Mouse (Mus musculus) liver, embryonic 14.5 days (tissue): ENCODE measurements at regions not wholly inside any gene's neighbourhood (a gene's known extent, or its start where the extent isn't known, plus 50 kb on each side); places are given as distances from the start of the nearest gene placed in this dataset.

Experiments used
- ATAC-seq: fragments of 200-750 bp; cut with Nextera tagmentation; 2 replicates; pipeline ENCODE4 v1.8.0; 2017; ENCODE audit warnings: moderate number of reproducible peaks, mild to moderate bottlenecking, moderate library complexity; ENCODE audit not compliant: insufficient read depth
- DNase-seq, 3 experiments: peaks; one replicate each; pipeline ENCODE4 v3.0.0-alpha.2; 2012 to 2013; ENCODE audit warnings: low read depth in 3 of 3, low spot score in 3 of 3
- H3K27ac ChIP-seq: fragments of 300-500 bp; sonication (generic); 2 replicates; pipeline ENCODE4 v1.5.1; 2014; ENCODE audit warnings: moderate library complexity, mild to moderate bottlenecking, control low read depth, inconsistent platforms
- H3K27me3 ChIP-seq: fragments of 300-500 bp; sonication (generic); 2 replicates; pipeline ENCODE4 v1.6.1; 2014; ENCODE audit warnings: mild to moderate bottlenecking, low read length, moderate library complexity; ENCODE audit not compliant: control insufficient read depth, insufficient read depth
- H3K36me3 ChIP-seq: fragments of 300-500 bp; sonication (generic); replicated peaks from 2 replicates; pipeline ENCODE4 v1.6.1; 2014; ENCODE audit warnings: low read depth; ENCODE audit not compliant: control insufficient read depth, insufficient read depth
- H3K4me1 ChIP-seq, 2 experiments: fragments of 200-500 bp in 1 of 2; fragments of 300-500 bp in 1 of 2; sonication (generic) in 1 of 2; replicated peaks; 2 replicates each; pipeline ENCODE4 v1.6.1; 2012 to 2014; ENCODE audit warnings: antibody characterized with exemption in 1 of 2, inconsistent platforms in 1 of 2, low read length in 1 of 2; ENCODE audit not compliant: control insufficient read depth in 2 of 2, insufficient read depth in 2 of 2
- H3K4me2 ChIP-seq: fragments of 300-500 bp; sonication (generic); 2 replicates; pipeline ENCODE4 v1.6.1; 2014; ENCODE audit warnings: low read depth, mild to moderate bottlenecking, control low read depth, moderate library complexity
- H3K4me3 ChIP-seq, 2 experiments: fragments of 200-500 bp in 1 of 2; fragments of 300-500 bp in 1 of 2; sonication (generic) in 1 of 2; 2 replicates each; pipeline ENCODE4 v1.5.1; 2012 to 2014; ENCODE audit warnings: low read depth in 2 of 2, low read length in 2 of 2, mild to moderate bottlenecking in 2 of 2, control low read depth in 1 of 2, inconsistent platforms in 1 of 2, moderate library complexity in 1 of 2; ENCODE audit not compliant: insufficient read depth in 1 of 2
- H3K9ac ChIP-seq: fragments of 300-500 bp; sonication (generic); replicated peaks from 2 replicates; pipeline ENCODE4 v1.6.1; 2014; ENCODE audit warnings: mild to moderate bottlenecking, control low read depth, moderate library complexity
- H3K9me3 ChIP-seq: fragments of 300-500 bp; sonication (generic); 2 replicates; pipeline ENCODE4 v1.6.1; 2016; ENCODE audit warnings: low read length, mixed read lengths; ENCODE audit not compliant: control insufficient read depth
- CTCF ChIP-seq: IDR thresholded peaks from 2 replicates; pipeline ENCODE4 v1.5.1; 2016; ENCODE audit warnings: antibody characterized with exemption, low read depth, control low read depth
- EP300 ChIP-seq: IDR thresholded peaks from 2 replicates; pipeline ENCODE4 v1.6.1; 2016; ENCODE audit warnings: antibody characterized with exemption, low read depth
- WGBS: fragments of 180-500 bp; shearing (Covaris S2); extraction: QIAGEN DNeasy Blood & Tissue Kit; methylation state at CpG from one replicate; pipeline ENCODE4 v1.1.7; 2014; ENCODE audit not compliant: insufficient replicate concordance; 5-methylcytosine and 5-hydroxymethylcytosine counted together

DNA sequence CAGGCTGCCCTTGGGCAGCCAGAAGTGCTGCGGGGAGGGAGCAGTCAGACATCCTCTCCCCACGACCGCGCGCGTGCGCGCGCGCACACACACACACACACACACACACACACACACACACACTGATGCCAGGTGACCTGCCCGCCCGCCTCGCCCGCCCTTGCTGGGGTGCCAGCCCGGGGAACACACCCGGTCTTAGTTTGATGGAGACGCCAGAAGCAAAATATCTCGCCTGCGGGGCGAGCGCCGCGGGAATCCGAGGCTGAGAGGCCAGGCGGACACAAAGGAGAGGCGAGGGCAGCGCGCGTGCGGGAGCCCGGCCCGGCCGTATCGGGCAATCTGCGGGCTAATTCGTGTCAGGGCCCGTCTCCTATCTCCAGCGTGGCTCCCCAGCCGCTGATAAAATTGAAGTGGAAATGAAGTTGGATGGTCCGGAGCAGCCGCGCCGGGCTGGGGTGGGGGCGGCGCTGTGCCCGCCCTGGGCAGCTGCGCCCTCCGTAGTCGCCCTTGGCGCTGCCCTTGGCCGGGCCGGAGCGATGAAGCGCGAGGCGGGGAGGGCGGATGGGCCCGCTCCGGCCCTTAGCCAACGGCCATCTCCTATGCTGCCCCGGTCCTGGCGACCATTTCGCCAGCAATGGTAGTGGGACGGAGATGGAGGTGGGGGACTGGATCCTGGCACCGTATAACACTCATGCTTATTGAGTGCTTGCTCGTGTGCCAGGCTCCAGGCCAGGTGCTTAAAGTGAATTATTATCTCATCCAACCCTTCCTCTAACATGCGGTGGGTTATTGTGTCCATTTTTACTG lies 117.2 kb upstream of the Lhx1 start:
- Histone ChIP-seq H3K4me3 (no peak overlapping the region), H3K9ac (no peak overlapping the region), H3K4me2 (0 out of 2 replicates have a peak overlapping the region, but pooled peaks have one; percentile 11), H3K36me3 (no peaks in the 10 kb centered on the region), H3K27ac (no peak overlapping the region), H3K4me1 (no peaks in the 10 kb centered on the region), H3K27me3 (peaks cover 49% of the 10 kb centered on the region), H3K9me3 (no peaks in the 10 kb centered on the region)
- no peak for DNase-seq
- 4% methylated on average over 63 of the region's 67 CpGs for WGBS
- ATAC-seq, result no peak
- TF ChIP-seq CTCF, result no peak
- TF ChIP-seq EP300, result no peak

GRCm38 (mm10) chr11:84641601-84642000 lies 116.3 kb upstream of the Lhx1 start:
- no peak overlapping the region for H3K9ac ChIP-seq
- TF ChIP-seq EP300 (no peak), CTCF (no peak)
- H3K4me2 ChIP-seq, result no peak overlapping the region
- no peak for DNase-seq
- no peaks in the 10 kb centered on the region for H3K36me3 ChIP-seq
- H3K4me3 ChIP-seq, result no peak overlapping the region
- peaks cover 52% of the 10 kb centered on the region for H3K27me3 ChIP-seq
- ATAC-seq, result no peak
- no peaks in the 10 kb centered on the region for H3K9me3 ChIP-seq
- H3K27ac ChIP-seq, result no peak overlapping the region
- H3K4me1 ChIP-seq, result no peaks in the 10 kb centered on the region
- WGBS, result 20% methylated on average over 5 of the region's 5 CpGs

GRCm38 (mm10) chr11:84638353-84638752 lies 113.0 kb upstream of the Lhx1 start:
- Histone ChIP-seq H3K27ac (no peak overlapping the region), H3K27me3 (peaks cover 39% of the 10 kb centered on the region), H3K4me1 (no peaks in the 10 kb centered on the region), H3K4me2 (no peak overlapping the region), H3K4me3 (no peak overlapping the region), H3K9ac (no peak overlapping the region), H3K9me3 (no peaks in the 10 kb centered on the region), H3K36me3 (no peaks in the 10 kb centered on the region)
- WGBS, result 20% methylated on average over 9 of the region's 9 CpGs
- no peak for DNase-seq
- no peak for TF ChIP-seq CTCF
- TF ChIP-seq EP300, result no peak
- no peak for ATAC-seq

GRCm38 (mm10) chr11:84637268-84637667 lies 111.9 kb upstream of the Lhx1 start:
- Histone ChIP-seq H3K4me2 (no peak overlapping the region), H3K9me3 (no peaks in the 10 kb centered on the region), H3K9ac (no peak overlapping the region), H3K27me3 (peaks cover 29% of the 10 kb centered on the region), H3K4me1 (no peaks in the 10 kb centered on the region), H3K4me3 (no peak overlapping the region), H3K36me3 (no peaks in the 10 kb centered on the region), H3K27ac (no peak overlapping the region)
- TF ChIP-seq EP300 (no peak), CTCF (no peak)
- 46% methylated on average over 8 of the region's 8 CpGs for WGBS
- ATAC-seq (no peak), DNase-seq (no peak)

GRCm38 (mm10) chr11:84634990-84635389 lies 109.7 kb upstream of the Lhx1 start:
- no peak for TF ChIP-seq CTCF
- no peak for TF ChIP-seq EP300
- Histone ChIP-seq H3K27me3 (peaks cover 7% of the 10 kb centered on the region), H3K9ac (no peak overlapping the region), H3K4me2 (no peak overlapping the region), H3K36me3 (no peaks in the 10 kb centered on the region), H3K27ac (no peak overlapping the region), H3K4me3 (no peak overlapping the region), H3K9me3 (no peaks in the 10 kb centered on the region), H3K4me1 (no peaks in the 10 kb centered on the region)
- no peak for ATAC-seq
- no peak for DNase-seq
- WGBS, result 12% methylated on average over 3 of the region's 4 CpGs
